Mouse (Mus musculus): Measurements from ENCODE around the gene Spag7.

- TF ChIP-seq POLR2A (IDR thresholded peaks at IDR 0.05; ENCODE audit: extremely low read depth, insufficient read depth, low read length) (no peak), CTCF (IDR thresholded peaks at IDR 0.05; ENCODE audit: low read depth, low read length) (no peak)
Measured at GRCm38 (mm10) chr11:70638714-70639278, 30.4 kb downstream of the Spag7 start, which contains the start of gene Gp1ba.

Measured in liver, adult 2 months (tissue).